Mouse (Mus musculus) stomach, postnatal 0 days (tissue): ENCODE measurements at regions not wholly inside any gene's neighbourhood (a gene's known extent, or its start where the extent isn't known, plus 50 kb on each side); places are given as distances from the start of the nearest gene placed in this dataset.

Experiments used
- ATAC-seq: fragments of 200-750 bp; cut with Nextera tagmentation; 2 replicates; pipeline ENCODE4 v1.8.0; 2017; ENCODE audit not compliant: low FRiP score, low TSS enrichment
- DNase-seq: peaks from one replicate; pipeline ENCODE4 v3.0.0-alpha.2; 2016; ENCODE audit warnings: low spot score
- H3K27ac ChIP-seq: fragments of 300-500 bp; sonication (generic); replicated peaks from 2 replicates; pipeline ENCODE4 v1.5.1; 2014; ENCODE audit warnings: mild to moderate bottlenecking, control low read depth
- H3K27me3 ChIP-seq: fragments of 300-500 bp; sonication (generic); 2 replicates; pipeline ENCODE4 v1.6.1; 2014; ENCODE audit warnings: low read length; ENCODE audit not compliant: control insufficient read depth, insufficient read depth
- H3K36me3 ChIP-seq: fragments of 300-500 bp; sonication (generic); 2 replicates; pipeline ENCODE4 v1.6.1; 2014; ENCODE audit warnings: low read length, mixed read lengths; ENCODE audit not compliant: control insufficient read depth, insufficient read depth
- H3K4me1 ChIP-seq: fragments of 300-500 bp; sonication (generic); replicated peaks from 2 replicates; pipeline ENCODE4 v1.6.1; 2014; ENCODE audit warnings: antibody characterized with exemption; ENCODE audit not compliant: control insufficient read depth, insufficient read depth
- H3K4me2 ChIP-seq: fragments of 300-500 bp; sonication (generic); replicated peaks from 2 replicates; pipeline ENCODE4 v1.6.1; 2014; ENCODE audit warnings: low read depth, mild to moderate bottlenecking, control low read depth, moderate library complexity
- H3K4me3 ChIP-seq: fragments of 300-500 bp; sonication (generic); 2 replicates; pipeline ENCODE4 v1.5.1; 2014; ENCODE audit warnings: low read depth, low read length, control low read depth
- H3K9ac ChIP-seq: fragments of 300-500 bp; sonication (generic); 2 replicates; pipeline ENCODE4 v1.6.1; 2014; ENCODE audit warnings: mild to moderate bottlenecking, low read length, control low read depth, mixed read lengths
- H3K9me3 ChIP-seq: fragments of 300-500 bp; sonication (generic); 2 replicates; pipeline ENCODE4 v1.6.1; 2016; ENCODE audit warnings: low read length; ENCODE audit not compliant: control insufficient read depth
- CTCF ChIP-seq: IDR thresholded peaks from 2 replicates; pipeline ENCODE4 v1.5.1; 2016; ENCODE audit warnings: antibody characterized with exemption, low read depth, mild to moderate bottlenecking, moderate library complexity
- EP300 ChIP-seq: optimal IDR thresholded peaks from 2 replicates; pipeline ENCODE3; 2016; ENCODE audit warnings: antibody characterized with exemption
- WGBS: fragments of 180-500 bp; shearing (Covaris S2); extraction: QIAGEN DNeasy Blood & Tissue Kit; methylation state at CpG from one replicate; pipeline ENCODE4 v1.1.7; 2014; 5-methylcytosine and 5-hydroxymethylcytosine counted together

DNA sequence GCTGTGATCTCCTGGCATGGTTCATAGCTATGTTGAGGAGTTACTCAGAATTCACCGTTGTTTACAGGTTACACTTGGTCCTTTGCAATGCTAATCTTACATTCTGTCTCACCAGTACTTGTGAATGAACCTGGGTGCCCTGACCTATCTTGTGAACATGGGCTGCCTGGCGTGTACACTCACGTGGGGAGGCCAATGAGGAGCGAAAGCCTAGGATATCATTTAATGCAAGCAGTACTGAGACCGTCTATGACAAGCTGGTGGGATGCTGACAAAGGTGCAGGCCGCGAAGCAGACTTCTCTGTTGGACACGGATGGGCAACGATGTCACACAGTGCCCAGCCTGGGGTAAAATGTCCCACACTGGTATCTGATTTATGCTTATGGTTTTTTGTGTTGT is 66.3 kb downstream of the Gpr6 start:
- DNase-seq, result no peak
- TF ChIP-seq CTCF (no peak), EP300 (no peak)
- ATAC-seq, result no peak
- Histone ChIP-seq H3K4me2 (no peak overlapping the region), H3K4me3 (no peak overlapping the region), H3K4me1 (no peaks in the 10 kb centered on the region), H3K36me3 (no peaks in the 10 kb centered on the region), H3K9me3 (no peaks in the 10 kb centered on the region), H3K9ac (no peak overlapping the region), H3K27me3 (no peaks in the 10 kb centered on the region), H3K27ac (no peak overlapping the region)
- 91% methylated on average over 9 of the region's 9 CpGs for WGBS

DNA sequence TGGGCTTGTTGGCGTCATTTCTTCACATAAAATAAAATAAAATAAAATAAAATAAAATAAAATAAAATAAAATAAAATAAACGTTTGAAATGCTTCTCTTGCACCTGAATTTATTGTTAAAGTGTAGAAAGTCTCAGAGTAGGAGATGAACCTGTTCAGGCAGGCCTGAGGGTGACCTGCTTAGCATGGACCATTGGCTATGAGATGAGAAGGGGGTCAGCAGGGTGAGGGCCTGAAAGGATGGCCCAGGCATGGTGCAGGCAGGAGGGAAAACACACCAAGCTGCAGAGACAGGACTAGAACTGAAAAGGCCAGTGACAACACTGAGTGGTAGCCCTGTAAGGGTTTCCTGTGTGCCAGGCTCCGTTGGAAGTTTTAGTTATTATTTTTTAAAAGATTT is 67.3 kb downstream of the Gpr6 start:
- TF ChIP-seq EP300, result no peak
- TF ChIP-seq CTCF, result no peak
- ATAC-seq (no peak), DNase-seq (no peak)
- no peaks in the 10 kb centered on the region for H3K27me3 ChIP-seq
- H3K4me3 ChIP-seq, result no peak overlapping the region
- WGBS, result 60% methylated on average over 3 of the region's 3 CpGs
- H3K4me2 ChIP-seq, result no peak overlapping the region
- no peaks in the 10 kb centered on the region for H3K4me1 ChIP-seq
- no peak overlapping the region for H3K27ac ChIP-seq
- H3K36me3 ChIP-seq, result no peaks in the 10 kb centered on the region
- no peak overlapping the region for H3K9ac ChIP-seq
- no peaks in the 10 kb centered on the region for H3K9me3 ChIP-seq

DNA sequence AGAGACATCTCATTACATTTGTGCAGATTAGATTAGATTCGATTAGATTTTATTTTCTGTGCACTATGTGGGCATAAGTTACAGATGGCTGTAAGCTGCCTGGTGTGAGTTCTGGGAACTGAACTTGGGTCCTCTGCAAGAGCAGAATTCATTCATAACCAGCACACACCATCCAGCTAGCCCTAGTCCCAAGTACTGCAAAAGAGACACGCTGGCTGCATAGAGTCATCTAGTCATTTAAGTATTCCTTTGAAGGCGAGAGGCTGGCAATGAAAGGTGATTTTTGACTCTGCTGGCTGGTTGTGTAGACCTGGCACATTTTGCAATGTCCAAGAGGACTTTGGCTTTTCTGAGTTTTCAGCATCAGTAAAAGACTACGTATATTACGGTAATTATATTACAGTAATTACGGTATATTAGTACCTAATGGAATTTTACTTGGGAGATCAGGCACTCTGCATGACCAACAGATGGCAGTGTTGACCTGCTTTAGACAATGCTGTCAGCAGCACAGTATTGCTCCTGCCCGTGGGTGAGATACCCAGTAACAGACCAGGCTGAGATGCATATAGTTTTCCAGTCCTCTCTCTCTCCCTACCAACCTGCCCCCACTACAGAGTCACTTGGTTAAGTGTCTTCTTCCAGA is 67.9 kb downstream of the Gpr6 start:
- no peak overlapping the region for H3K4me2 ChIP-seq
- WGBS, result 30% methylated on average over 7 of the region's 7 CpGs
- DNase-seq (peak; percentile 69), ATAC-seq (peak; percentile 81)
- H3K4me1 ChIP-seq, result no peaks in the 10 kb centered on the region
- peak; percentile 95 for TF ChIP-seq CTCF
- no peak for TF ChIP-seq EP300
- H3K27me3 ChIP-seq, result no peaks in the 10 kb centered on the region
- H3K36me3 ChIP-seq, result no peaks in the 10 kb centered on the region
- H3K4me3 ChIP-seq, result no peak overlapping the region
- no peaks in the 10 kb centered on the region for H3K9me3 ChIP-seq
- no peak overlapping the region for H3K9ac ChIP-seq
- no peak overlapping the region for H3K27ac ChIP-seq

DNA sequence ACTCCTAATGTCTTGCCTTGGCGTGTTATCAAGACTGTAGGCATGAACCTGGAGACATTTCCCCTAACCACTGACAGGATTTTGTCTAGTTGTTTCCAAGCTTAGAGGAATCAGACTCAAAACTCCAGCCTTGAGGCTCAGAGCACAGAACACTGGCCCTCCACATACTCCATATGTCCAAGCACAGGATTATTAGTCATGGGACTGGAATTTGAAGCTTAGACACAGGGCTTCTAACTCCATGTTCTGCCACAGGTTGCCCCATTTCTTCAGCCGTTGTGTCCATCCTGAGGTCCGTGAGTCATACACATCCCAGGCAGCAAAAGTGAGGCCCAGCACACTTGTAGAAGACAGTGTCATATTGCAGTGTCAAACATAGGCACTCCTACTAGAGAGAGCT is 68.9 kb downstream of the Gpr6 start:
- TF ChIP-seq CTCF (no peak), EP300 (no peak)
- Histone ChIP-seq H3K9me3 (no peaks in the 10 kb centered on the region), H3K27ac (no peak overlapping the region), H3K4me2 (no peak overlapping the region), H3K9ac (no peak overlapping the region), H3K4me3 (no peak overlapping the region), H3K27me3 (no peaks in the 10 kb centered on the region), H3K36me3 (no peaks in the 10 kb centered on the region), H3K4me1 (no peaks in the 10 kb centered on the region)
- no peak for DNase-seq
- ATAC-seq, result no peak
- 65% methylated on average over 3 of the region's 3 CpGs for WGBS

DNA sequence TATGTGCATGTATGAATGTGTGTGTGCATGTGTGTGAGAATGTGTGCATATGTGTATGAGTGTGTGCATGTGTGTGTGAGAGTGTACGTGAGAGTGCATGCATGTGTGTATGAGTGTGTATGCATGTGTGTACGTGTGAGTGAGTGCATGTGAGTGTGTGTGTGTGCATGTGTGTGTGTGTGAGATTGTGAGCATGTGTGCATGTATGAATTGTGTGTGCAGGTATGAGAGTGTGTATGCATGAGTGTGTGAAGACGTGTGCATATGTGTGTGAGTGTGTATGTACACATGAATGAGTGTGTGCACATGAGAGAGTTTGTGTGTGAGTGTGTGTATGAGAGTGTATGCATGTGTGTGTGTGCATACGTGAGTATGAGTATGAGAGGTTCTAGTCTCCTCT is 71.1 kb downstream of the Gpr6 start:
- 88% methylated on average over 4 of the region's 4 CpGs for WGBS
- Histone ChIP-seq H3K4me2 (no peak overlapping the region), H3K36me3 (no peaks in the 10 kb centered on the region), H3K27me3 (no peaks in the 10 kb centered on the region), H3K27ac (no peak overlapping the region), H3K4me1 (no peaks in the 10 kb centered on the region), H3K4me3 (no peak overlapping the region), H3K9ac (no peak overlapping the region), H3K9me3 (no peaks in the 10 kb centered on the region)
- no peak for TF ChIP-seq CTCF
- TF ChIP-seq EP300, result no peak
- DNase-seq (no peak), ATAC-seq (no peak)

DNA sequence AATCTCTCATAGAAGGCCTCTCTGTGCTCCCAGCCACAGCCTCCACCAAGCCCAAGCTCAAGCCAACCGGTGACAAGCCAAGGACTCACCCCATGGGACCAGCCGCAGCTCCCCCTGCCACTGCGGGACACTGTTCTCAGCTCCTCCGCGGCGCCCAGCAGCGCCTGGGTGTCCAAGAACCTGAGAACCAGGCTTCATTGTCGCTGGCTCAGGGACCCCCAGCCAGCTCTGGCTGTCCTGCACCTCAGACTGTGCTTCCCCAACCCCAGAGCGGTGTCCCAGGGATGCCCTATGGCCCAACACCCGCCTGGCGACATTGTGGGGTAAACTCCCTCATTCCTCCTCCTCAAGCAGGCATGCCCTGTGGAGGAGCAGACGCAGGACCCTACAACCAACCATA is 72.6 kb downstream of the Gpr6 start:
- no peaks in the 10 kb centered on the region for H3K27me3 ChIP-seq
- no peak overlapping the region for H3K4me3 ChIP-seq
- TF ChIP-seq EP300 (no peak), CTCF (no peak)
- H3K4me1 ChIP-seq, result no peaks in the 10 kb centered on the region
- no peak for ATAC-seq
- 82% methylated on average over 12 of the region's 12 CpGs for WGBS
- no peak overlapping the region for H3K27ac ChIP-seq
- DNase-seq, result no peak
- no peaks in the 10 kb centered on the region for H3K9me3 ChIP-seq
- H3K36me3 ChIP-seq, result no peaks in the 10 kb centered on the region
- no peak overlapping the region for H3K4me2 ChIP-seq
- H3K9ac ChIP-seq, result no peak overlapping the region
